Mouse (Mus musculus): ENCODE results near the gene Ubl7. TPM values are rescaled to one million over a fixed set of nuclear protein-coding genes. Genes with fewer than 3 reads are reported as not detected.
A peak's percentile ranks its signal among the peaks of the same experiment; 100 is the strongest.

The Ubl7 gene
- polyA plus RNA-seq, 1 experiment from 2014 or later = 93.1 TPM

DNA sequence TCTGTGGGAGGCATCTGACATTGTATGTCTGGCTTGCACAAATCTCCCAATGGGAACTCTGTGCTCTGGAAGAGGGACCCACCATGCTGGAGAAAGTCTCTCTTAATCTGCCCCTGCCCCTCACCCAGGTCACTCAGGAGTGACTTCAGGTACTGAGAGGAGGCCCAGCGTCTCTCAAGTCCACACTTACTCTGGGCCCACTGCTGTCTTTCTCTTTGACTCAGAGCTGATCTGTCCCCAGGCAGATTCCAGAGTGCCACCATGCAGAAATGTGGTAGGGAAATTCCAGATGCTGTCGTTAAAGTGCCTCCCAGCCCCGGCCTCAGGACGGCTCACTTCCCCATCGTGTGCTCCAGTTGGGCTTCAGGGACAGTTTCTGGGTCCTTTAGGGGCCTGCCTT lies 63.4 kb downstream of the Ubl7 start:
- Histone ChIP-seq H3K9ac (ENCODE audit: low read length) (no peak overlapping the region), H3K4me1 (replicated peaks; ENCODE audit: control insufficient read depth, insufficient read depth) (peaks cover 5% of the 10 kb centered on the region; the same call in 1 of the 2 replicates), H3K27ac (replicated peaks) (peak overlapping the region; percentile 67), H3K4me2 (replicated peaks; ENCODE audit: low read depth) (no peak overlapping the region), H3K27me3 (ENCODE audit: control insufficient read depth, insufficient read depth, low read length) (no peaks in the 10 kb centered on the region), H3K4me3 (ENCODE audit: low read depth, low read length) (no peak overlapping the region), H3K9me3 (ENCODE audit: control insufficient read depth, low read length) (no peaks in the 10 kb centered on the region), H3K36me3 (ENCODE audit: control insufficient read depth, insufficient read depth, low read length) (no peaks in the 10 kb centered on the region)
- no peak for DNase-seq (ENCODE audit: low spot score)
- no peak for ATAC-seq (ENCODE audit: low FRiP score, low TSS enrichment)
- WGBS = 68% methylated on average over 5 of the region's 5 CpGs
- TF ChIP-seq CTCF (IDR thresholded peaks at IDR 0.05; ENCODE audit: low read depth) (no peak), EP300 (optimal IDR thresholded peaks at IDR 0.05) (no peak)

DNA sequence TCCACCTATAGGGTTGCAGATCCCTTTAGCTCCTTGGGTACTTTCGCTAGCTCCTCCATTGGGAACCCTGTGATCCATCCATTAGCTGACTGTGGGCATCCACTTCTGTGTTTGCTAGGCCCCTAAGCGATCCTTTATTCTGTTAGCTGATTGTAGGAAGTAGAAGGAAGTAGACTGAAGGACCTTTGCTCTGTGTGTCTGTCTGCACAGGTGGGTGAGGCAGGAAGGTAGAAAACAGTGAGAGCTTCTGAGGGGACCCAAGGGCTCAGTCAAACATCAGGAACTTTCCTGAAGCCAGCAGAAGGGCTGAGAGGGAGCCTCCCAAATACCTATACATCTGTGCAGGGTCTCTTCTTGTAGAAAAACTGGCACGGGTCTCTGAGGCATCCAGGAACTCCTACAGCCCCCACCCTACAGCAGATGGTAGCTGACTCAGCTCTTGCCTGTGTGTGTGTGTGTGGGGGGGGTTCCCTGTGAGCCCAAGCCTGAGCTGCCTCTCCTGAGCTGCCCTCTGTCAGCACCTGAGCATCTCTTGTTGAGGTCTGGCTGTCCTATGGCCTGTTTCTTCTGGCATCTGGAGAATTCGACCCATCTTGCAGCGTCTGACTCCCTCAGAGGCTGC lies 64.5 kb downstream of the Ubl7 start:
- Histone ChIP-seq H3K36me3 (ENCODE audit: control insufficient read depth, insufficient read depth, low read length) (no peaks in the 10 kb centered on the region), H3K9ac (ENCODE audit: low read length) (no peak overlapping the region), H3K27ac (replicated peaks) (peak overlapping the region; percentile 61), H3K4me3 (ENCODE audit: low read depth, low read length) (no peak overlapping the region), H3K27me3 (ENCODE audit: control insufficient read depth, insufficient read depth, low read length) (no peaks in the 10 kb centered on the region), H3K4me1 (replicated peaks; ENCODE audit: control insufficient read depth, insufficient read depth) (peaks cover 5% of the 10 kb centered on the region; the same call in 1 of the 2 replicates), H3K9me3 (ENCODE audit: control insufficient read depth, low read length) (no peaks in the 10 kb centered on the region), H3K4me2 (replicated peaks; ENCODE audit: low read depth) (no peak overlapping the region)
- no peak for TF ChIP-seq CTCF (IDR thresholded peaks at IDR 0.05; ENCODE audit: low read depth)
- no peak for TF ChIP-seq EP300 (optimal IDR thresholded peaks at IDR 0.05)
- peak; percentile 36; the same call in 1 of the 2 replicates for ATAC-seq (ENCODE audit: low FRiP score, low TSS enrichment)
- DNase-seq (ENCODE audit: low spot score) = peak; percentile 33
- 68% methylated on average over 5 of the region's 5 CpGs for WGBS

DNA sequence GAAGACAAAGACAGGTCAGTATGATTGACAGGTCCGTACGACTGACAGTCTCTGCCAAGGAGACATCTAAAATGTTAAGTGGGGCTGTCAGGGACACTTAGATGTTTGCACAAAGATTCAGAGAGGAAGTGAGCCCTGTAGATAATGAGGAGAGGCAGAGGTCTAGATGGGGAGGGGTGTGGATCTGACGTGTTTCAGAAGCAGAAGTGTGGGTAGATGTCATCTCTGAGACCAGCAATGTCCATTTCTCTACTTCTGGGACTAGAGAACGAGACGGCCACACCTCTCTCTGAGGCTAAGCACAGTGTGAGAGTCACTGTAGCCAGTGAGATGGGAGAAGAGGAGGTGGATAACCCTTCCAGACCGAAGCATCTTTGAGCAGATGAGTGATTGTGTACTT lies 67.2 kb downstream of the Ubl7 start:
- DNase-seq (ENCODE audit: low spot score) = no peak
- Histone ChIP-seq H3K4me3 (ENCODE audit: low read depth, low read length) (no peak overlapping the region), H3K4me2 (replicated peaks; ENCODE audit: low read depth) (no peak overlapping the region), H3K27ac (replicated peaks) (no peak overlapping the region), H3K27me3 (ENCODE audit: control insufficient read depth, insufficient read depth, low read length) (no peaks in the 10 kb centered on the region), H3K9ac (ENCODE audit: low read length) (no peak overlapping the region), H3K9me3 (ENCODE audit: control insufficient read depth, low read length) (no peaks in the 10 kb centered on the region), H3K36me3 (ENCODE audit: control insufficient read depth, insufficient read depth, low read length) (no peaks in the 10 kb centered on the region), H3K4me1 (replicated peaks; ENCODE audit: control insufficient read depth, insufficient read depth) (peaks cover 2% of the 10 kb centered on the region; the same call in 1 of the 2 replicates)
- TF ChIP-seq CTCF (IDR thresholded peaks at IDR 0.05; ENCODE audit: low read depth) (no peak), EP300 (optimal IDR thresholded peaks at IDR 0.05) (no peak)
- ATAC-seq (ENCODE audit: low FRiP score, low TSS enrichment) = no peak
- 68% methylated on average over 6 of the region's 6 CpGs for WGBS

DNA sequence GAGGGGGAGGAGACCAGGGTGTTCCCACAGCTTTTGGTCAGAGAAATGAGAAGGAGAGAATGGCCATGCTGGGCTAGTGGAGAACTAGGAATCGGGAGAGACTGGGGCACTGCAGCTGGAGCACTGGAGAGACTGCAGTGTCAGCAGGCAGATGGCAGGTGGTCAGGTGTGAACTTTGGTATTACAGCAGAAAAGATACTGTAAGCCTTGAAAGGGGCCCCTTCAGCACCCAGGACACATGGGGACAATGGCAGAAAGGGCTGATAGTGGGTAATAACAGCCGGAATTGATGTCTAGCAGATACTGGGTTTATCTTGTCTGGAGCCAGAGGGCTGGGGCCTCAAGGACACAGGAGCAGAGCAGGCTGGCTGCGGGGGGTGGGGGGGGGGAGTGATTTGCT lies 68.1 kb downstream of the Ubl7 start:
- Histone ChIP-seq H3K4me2 (replicated peaks; ENCODE audit: low read depth) (no peak overlapping the region), H3K27me3 (ENCODE audit: control insufficient read depth, insufficient read depth, low read length) (no peaks in the 10 kb centered on the region), H3K36me3 (ENCODE audit: control insufficient read depth, insufficient read depth, low read length) (no peaks in the 10 kb centered on the region), H3K27ac (replicated peaks) (no peak overlapping the region), H3K9ac (ENCODE audit: low read length) (no peak overlapping the region), H3K9me3 (ENCODE audit: control insufficient read depth, low read length) (no peaks in the 10 kb centered on the region), H3K4me3 (ENCODE audit: low read depth, low read length) (no peak overlapping the region), H3K4me1 (replicated peaks; ENCODE audit: control insufficient read depth, insufficient read depth) (no peaks in the 10 kb centered on the region)
- TF ChIP-seq EP300 (optimal IDR thresholded peaks at IDR 0.05) (no peak), CTCF (IDR thresholded peaks at IDR 0.05; ENCODE audit: low read depth) (no peak)
- no peak for ATAC-seq (ENCODE audit: low FRiP score, low TSS enrichment)
- no peak for DNase-seq (ENCODE audit: low spot score)
- 52% methylated on average over 3 of the region's 3 CpGs for WGBS

Other genes with a start within 250 kb of the Ubl7 start
- not detected in 2 replicates for gene Cyp1a2, start 227.3 kb upstream of the Ubl7 start, polyA plus RNA-seq (2015; fragmentation: Nextera tagmentation; extraction: Ambion mirVana)
- 0.07 and 0.11 TPM in 2 replicates for gene Cyp1a1, start 223.1 kb upstream of the Ubl7 start, polyA plus RNA-seq (2015; fragmentation: Nextera tagmentation; extraction: Ambion mirVana)
- gene Edc3, start 202.4 kb upstream of the Ubl7 start, polyA plus RNA-seq (2015; fragmentation: Nextera tagmentation; extraction: Ambion mirVana) = 13.6 and 15.2 TPM in 2 replicates
- 29.4 and 38.0 TPM in 2 replicates for gene Clk3, start 145.1 kb upstream of the Ubl7 start, polyA plus RNA-seq (2015; fragmentation: Nextera tagmentation; extraction: Ambion mirVana)
- 2.3 and 3.0 TPM in 2 replicates for gene Arid3b, start 74.2 kb upstream of the Ubl7 start, polyA plus RNA-seq (2015; fragmentation: Nextera tagmentation; extraction: Ambion mirVana)
- gene Sema7a, start 29.1 kb downstream of the Ubl7 start, polyA plus RNA-seq (2015; fragmentation: Nextera tagmentation; extraction: Ambion mirVana) = 0.68 and 1.0 TPM in 2 replicates
- gene Cyp11a1, start 95.4 kb downstream of the Ubl7 start, polyA plus RNA-seq (2015; fragmentation: Nextera tagmentation; extraction: Ambion mirVana) = 0.98 and 1.0 TPM in 2 replicates
- gene Stra6, start 152.8 kb downstream of the Ubl7 start, polyA plus RNA-seq (2015; fragmentation: Nextera tagmentation; extraction: Ambion mirVana) = 0.18 and 0.56 TPM in 2 replicates
- 0.18 TPM in 1 of 2 replicates, not detected in the other for gene Ccdc33, start 207.8 kb downstream of the Ubl7 start, polyA plus RNA-seq (2015; fragmentation: Nextera tagmentation; extraction: Ambion mirVana)